Mouse (Mus musculus) heart, postnatal 0 days (tissue): ENCODE results near the gene Tlr6.

Source experiments
- CTCF ChIP-seq: IDR thresholded peaks from 2 replicates; pipeline ENCODE4 v1.5.1; 2016; ENCODE audit warnings: antibody characterized with exemption, control low read depth, low read depth
- EP300 ChIP-seq: IDR thresholded peaks from 2 replicates; pipeline ENCODE4 v1.6.1; 2016; ENCODE audit warnings: antibody characterized with exemption, low read depth

DNA sequence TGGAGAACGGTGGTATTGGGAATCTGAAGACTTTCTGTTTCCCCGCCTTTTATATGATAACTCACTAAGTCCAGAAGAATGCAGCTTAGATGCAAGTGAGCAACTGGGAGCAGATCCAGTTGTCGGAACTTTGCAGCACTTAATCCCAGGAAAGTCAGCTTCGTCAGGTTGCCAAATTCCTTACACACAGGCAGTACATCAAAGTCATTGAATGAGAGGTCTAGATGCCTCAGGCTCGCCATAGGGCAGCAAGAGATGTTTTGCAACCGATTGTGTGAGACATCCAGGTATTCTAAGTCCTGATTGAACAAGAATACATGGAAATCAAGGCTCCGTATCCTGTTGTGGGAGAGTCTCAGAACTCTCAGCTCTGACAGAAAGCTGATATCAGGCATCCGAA lies 5.0 kb downstream of the Tlr6 start:
- no peak for TF ChIP-seq EP300
- no peak for TF ChIP-seq CTCF
